ENCODE assay signal across 17 mouse cellular contexts in the genomic region with DNA sequence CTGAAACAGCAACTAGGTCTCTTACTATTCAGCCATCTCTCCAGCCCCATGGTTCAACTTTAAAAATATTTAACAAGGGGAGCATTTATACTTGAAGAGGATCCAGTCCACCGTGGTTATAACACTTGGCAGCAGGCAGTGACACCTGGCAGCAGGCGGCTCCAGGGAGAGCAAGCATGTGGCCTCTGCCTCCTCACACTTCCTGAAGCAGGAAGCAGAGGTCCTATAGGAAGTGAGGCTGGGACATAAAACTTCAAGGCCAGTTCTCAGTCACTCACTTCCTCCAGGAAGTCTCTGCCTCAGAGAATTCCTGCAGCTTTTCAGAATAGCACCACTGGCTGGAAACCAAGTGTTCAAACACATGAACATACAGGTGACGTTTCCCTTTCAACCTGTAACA. TPM values are rescaled to one million over a fixed set of nuclear protein-coding genes. Genes with fewer than 3 reads are reported as not detected.
DNase-seq lines count a peak whose midpoint lies in the region; ATAC-seq and TF ChIP-seq lines count a peak whose summit lies in the region.
"Had no signal": no experiment of that assay in that cellular context is flagged by ENCODE, and none has a peak within 500 bp of the region (broad histone marks: within the 10 kb centered on the region; RNA-seq: fewer than 3 reads in every experiment).

No protein-coding gene starts in this region.

- TF ChIP-seq CTCF in stomach, postnatal 0 days (IDR thresholded peaks at IDR 0.05; ENCODE audit: low read depth): no peak
- no peak for TF ChIP-seq CTCF in kidney, postnatal 0 days (IDR thresholded peaks at IDR 0.05; ENCODE audit: low read depth)

- peak overlapping the region; percentile 35; the same call in 1 of the 2 replicates for H3K27ac ChIP-seq in stomach, embryonic 16.5 days (ENCODE audit: low read length)
- no peak overlapping the region for H3K27ac ChIP-seq in stomach, postnatal 0 days (replicated peaks)
- no peak overlapping the region for H3K27ac ChIP-seq in kidney, postnatal 0 days
- H3K27ac ChIP-seq: heart, adult 2 months; hindbrain, postnatal 0 days; midbrain, embryonic 10.5 days had no signal

- no peaks in the 10 kb centered on the region for H3K9me3 ChIP-seq in stomach, embryonic 16.5 days (replicated peaks; ENCODE audit: control insufficient read depth, low read length)
- H3K9me3 ChIP-seq in stomach, postnatal 0 days (ENCODE audit: control insufficient read depth, low read length): no peaks in the 10 kb centered on the region
- no peaks in the 10 kb centered on the region for H3K9me3 ChIP-seq in kidney, postnatal 0 days (replicated peaks; ENCODE audit: low read length)
- H3K9me3 ChIP-seq: midbrain, embryonic 10.5 days had no signal

- 0 out of 2 replicates have a peak, but pooled peaks cover 3% of the 10 kb centered on the region for H3K4me1 ChIP-seq in stomach, embryonic 16.5 days (ENCODE audit: control insufficient read depth, insufficient read depth, low read length)
- no peaks in the 10 kb centered on the region for H3K4me1 ChIP-seq in stomach, postnatal 0 days (replicated peaks; ENCODE audit: control insufficient read depth, insufficient read depth)
- 0 out of 2 replicates have a peak, but pooled peaks cover 3% of the 10 kb centered on the region for H3K4me1 ChIP-seq in kidney, postnatal 0 days (replicated peaks; ENCODE audit: insufficient read depth, low read length)

- no peak overlapping the region for H3K4me3 ChIP-seq in stomach, embryonic 16.5 days (replicated peaks; ENCODE audit: low read length)
- H3K4me3 ChIP-seq in stomach, postnatal 0 days (ENCODE audit: low read depth, low read length): no peak overlapping the region
- H3K4me3 ChIP-seq in kidney, postnatal 0 days (replicated peaks; ENCODE audit: low read depth, low read length): no peak overlapping the region
- H3K4me3 ChIP-seq: heart, adult 2 months; midbrain, embryonic 10.5 days had no signal

- WGBS in stomach, embryonic 16.5 days: 44% methylated on average over 3 of the region's 3 CpGs
- WGBS in stomach, postnatal 0 days: 44% methylated on average over 3 of the region's 3 CpGs
- 18% methylated on average over 3 of the region's 3 CpGs for WGBS in kidney, postnatal 0 days

- TF ChIP-seq EP300 in stomach, postnatal 0 days (optimal IDR thresholded peaks at IDR 0.05): no peak

- ATAC-seq in stomach, embryonic 16.5 days (ENCODE audit: insufficient read depth, low FRiP score): 0 out of 2 replicates have a peak, but pooled peaks have one; percentile 46
- ATAC-seq in stomach, postnatal 0 days (ENCODE audit: low FRiP score, low TSS enrichment): no peak; the same call in 1 of the 2 replicates
- ATAC-seq in kidney, postnatal 0 days (replicated peaks; ENCODE audit: low FRiP score, low read depth): no peak
- ATAC-seq in erythroid progenitor cell, adult 5-6 weeks (replicated peaks; ENCODE audit: low FRiP score, poor library complexity, severe bottlenecking): no peak
- ATAC-seq: activated CD4-positive, CD25-positive, alpha-beta regulatory T cell, adult 4 months; hindbrain, postnatal 0 days had no signal

- no peaks in the 10 kb centered on the region for H3K36me3 ChIP-seq in stomach, embryonic 16.5 days (ENCODE audit: control insufficient read depth, insufficient read depth, low read length)
- H3K36me3 ChIP-seq in stomach, postnatal 0 days (ENCODE audit: control insufficient read depth, insufficient read depth, low read length): no peaks in the 10 kb centered on the region
- H3K36me3 ChIP-seq in kidney, postnatal 0 days (ENCODE audit: insufficient read depth, low read length): no peaks in the 10 kb centered on the region
- H3K36me3 ChIP-seq: midbrain, embryonic 10.5 days had no signal

- no peaks in the 10 kb centered on the region for H3K27me3 ChIP-seq in stomach, embryonic 16.5 days (ENCODE audit: control insufficient read depth, insufficient read depth, low read length)
- H3K27me3 ChIP-seq in stomach, postnatal 0 days (ENCODE audit: control insufficient read depth, insufficient read depth, low read length): no peaks in the 10 kb centered on the region
- no peaks in the 10 kb centered on the region for H3K27me3 ChIP-seq in kidney, postnatal 0 days (ENCODE audit: insufficient read depth, low read length)

- H3K4me2 ChIP-seq in stomach, embryonic 16.5 days (ENCODE audit: low read depth, low read length): no peak overlapping the region
- no peak overlapping the region for H3K4me2 ChIP-seq in stomach, postnatal 0 days (replicated peaks; ENCODE audit: low read depth)
- no peak overlapping the region for H3K4me2 ChIP-seq in kidney, postnatal 0 days (ENCODE audit: low read length)

- H3K9ac ChIP-seq in stomach, embryonic 16.5 days (ENCODE audit: low read length): no peak overlapping the region
- H3K9ac ChIP-seq in stomach, postnatal 0 days (ENCODE audit: low read length): no peak overlapping the region
- no peak overlapping the region for H3K9ac ChIP-seq in kidney, postnatal 0 days (ENCODE audit: low read depth, low read length)

- DNase-seq in adrenal gland, adult 8-10 months: peak; percentile 14
- no peak for DNase-seq in adrenal gland, adult 18-20 months (ENCODE audit: low spot score in 2 of 2)
- no peak for DNase-seq in stomach, postnatal 0 days (ENCODE audit: low spot score)
- peak; percentile 52 for DNase-seq in kidney, postnatal 0 days (ENCODE audit: low spot score)
- no peak for DNase-seq in thymus, postnatal 4 days
- DNase-seq in spleen, postnatal 10 days (ENCODE audit: low spot score in 2 of 2): no peak
- DNase-seq: thymus, adult 2 months had no signal

RNA-seq across cellular contexts. Expression of gene 4930564D02Rik, which starts 20.7 kb away (rescaled TPM):
- total RNA-seq in adrenal gland, adult 8-10 months (2022): not detected
- total RNA-seq in adrenal gland, adult 18-20 months (2021): not detected
- polyA plus RNA-seq in stomach, embryonic 16.5 days (2015; fragmentation: Nextera tagmentation; extraction: Ambion mirVana): not detected in 2 replicates
- polyA plus RNA-seq in stomach, postnatal 0 days (2015; fragmentation: Nextera tagmentation; extraction: Ambion mirVana): not detected in 2 replicates
- not detected in 2 replicates for polyA plus RNA-seq in kidney, postnatal 0 days (2015; fragmentation: Nextera tagmentation; extraction: Ambion mirVana)
- total RNA-seq in erythroid progenitor cell, adult 5-6 weeks (2015; ENCODE audit: low replicate concordance): not detected in 2 replicates
- not detected in 2 replicates for total RNA-seq in erythroid progenitor cell, adult 5-6 weeks (2017; ENCODE audit: low replicate concordance)
- total RNA-seq: common myeloid progenitor, adult 5-6 weeks; heart, adult 2 months; hindbrain, postnatal 0 days had no signal
- polyA plus RNA-seq: activated CD4-positive, CD25-positive, alpha-beta regulatory T cell, adult 4 months; C2C12; frontal cortex, adult 2 months; heart, adult 2 months; hindbrain, postnatal 0 days; liver, embryonic 16.5 days; midbrain, embryonic 10.5 days; thymus, adult 2 months had no signal

RNA-seq across cellular contexts. Expression of gene Cttnbp2nl, which starts 34.4 kb away (rescaled TPM):
- total RNA-seq in adrenal gland, adult 8-10 months (2022): 10 to 100 TPM; 15.7 to 29.3 (median 20.8) TPM
- 10 to 100 TPM; 18.8 to 27.5 TPM for total RNA-seq in adrenal gland, adult 18-20 months (2021)
- polyA plus RNA-seq in stomach, embryonic 16.5 days (2015; fragmentation: Nextera tagmentation; extraction: Ambion mirVana): 25.8 and 28.7 TPM in 2 replicates
- polyA plus RNA-seq in stomach, postnatal 0 days (2015; fragmentation: Nextera tagmentation; extraction: Ambion mirVana): 15.5 and 17.5 TPM in 2 replicates
- polyA plus RNA-seq in kidney, postnatal 0 days (2015; fragmentation: Nextera tagmentation; extraction: Ambion mirVana): 26.4 and 26.5 TPM in 2 replicates
- total RNA-seq in erythroid progenitor cell, adult 5-6 weeks (2015; ENCODE audit: low replicate concordance): 0.36 and 1.3 TPM in 2 replicates
- 0.30 and 0.51 TPM in 2 replicates for total RNA-seq in erythroid progenitor cell, adult 5-6 weeks (2017; ENCODE audit: low replicate concordance)
- polyA plus RNA-seq: activated CD4-positive, CD25-positive, alpha-beta regulatory T cell, adult 4 months had no signal

Comparison
In these comparisons a context has a peak if more than half of its experiments do, and no peak if none do; other contexts are left out.
1. DNase-seq: peak in adrenal gland, adult 8-10 months (single experiment) and kidney, postnatal 0 days (single experiment); none in adrenal gland, adult 18-20 months (0 of 2), stomach, postnatal 0 days (single experiment), thymus, postnatal 4 days (single experiment) and spleen, postnatal 10 days (0 of 2).
2. RNA of gene Cttnbp2nl, which starts 34.4 kb away (total RNA-seq): 18.8 to 27.5 TPM in adrenal gland, adult 18-20 months and 15.7 to 29.3 TPM in adrenal gland, adult 8-10 months; 0.30 to 1.3 TPM in erythroid progenitor cell, adult 5-6 weeks; every median in the first group is over 4 times any median in the second.